Mouse (Mus musculus) ovary, postnatal 14 days (tissue): ENCODE data around the gene Rasa3.

ENCODE experiments used
- DNase-seq: peaks from one replicate; pipeline ENCODE4 v3.0.0; 2022; ENCODE audit warnings: low spot score

Gene Rasa3

DNA sequence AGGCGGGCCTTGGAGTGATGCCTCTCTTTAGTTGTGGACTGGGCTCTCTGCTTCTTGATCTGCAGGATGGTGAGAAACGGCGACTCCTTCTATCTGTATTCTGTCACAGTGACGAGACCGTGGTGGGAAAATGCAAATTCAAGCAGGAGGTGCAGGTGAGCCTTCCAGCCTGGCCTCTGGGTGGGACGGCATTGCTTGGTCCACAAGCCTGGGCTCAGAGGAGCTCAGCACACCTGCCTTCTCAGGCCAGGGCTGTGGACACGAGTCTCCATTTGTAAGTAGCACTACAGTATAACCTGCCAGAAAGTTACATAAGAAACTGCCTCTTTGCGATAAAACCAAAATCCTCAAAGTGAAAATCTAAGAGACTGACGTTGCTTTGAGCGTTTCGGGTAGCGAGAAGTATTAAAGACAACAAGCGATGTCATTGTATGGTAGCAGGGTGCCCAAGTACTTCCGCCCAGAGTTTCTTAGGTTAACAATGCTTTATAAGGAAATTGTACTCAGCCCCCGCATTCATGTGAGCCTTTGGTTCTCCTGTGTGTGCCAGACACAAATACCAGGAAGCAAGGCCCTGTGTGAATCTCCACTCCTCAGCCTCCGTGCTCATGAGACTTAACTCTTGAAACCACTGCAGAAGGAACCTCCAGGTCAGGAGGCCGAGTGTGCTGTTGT is 60.4 kb downstream of the Rasa3 start:
- no peak for DNase-seq

DNA sequence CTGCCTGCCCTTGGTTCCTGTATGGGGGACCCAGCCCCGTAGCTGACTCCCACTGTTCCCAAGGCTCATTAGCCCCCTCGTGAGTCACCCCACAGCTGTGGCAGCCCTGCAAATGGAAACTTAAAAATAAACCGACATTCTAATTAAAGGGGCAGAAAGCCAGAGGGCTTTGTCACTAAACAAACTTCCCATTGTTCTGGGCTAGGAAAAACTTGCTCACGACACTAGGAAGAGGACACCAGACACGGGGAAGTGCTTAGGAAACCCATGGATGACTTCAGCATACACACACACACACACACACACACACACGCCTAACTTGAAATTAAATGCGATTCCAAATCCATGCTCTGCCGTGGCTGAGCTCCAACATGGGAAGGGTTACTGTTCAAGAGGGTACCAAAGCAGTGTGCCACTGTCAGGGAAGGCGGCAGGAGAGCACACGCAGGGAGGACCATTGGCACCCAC is 62.4 kb downstream of the Rasa3 start:
- no peak for DNase-seq

DNA sequence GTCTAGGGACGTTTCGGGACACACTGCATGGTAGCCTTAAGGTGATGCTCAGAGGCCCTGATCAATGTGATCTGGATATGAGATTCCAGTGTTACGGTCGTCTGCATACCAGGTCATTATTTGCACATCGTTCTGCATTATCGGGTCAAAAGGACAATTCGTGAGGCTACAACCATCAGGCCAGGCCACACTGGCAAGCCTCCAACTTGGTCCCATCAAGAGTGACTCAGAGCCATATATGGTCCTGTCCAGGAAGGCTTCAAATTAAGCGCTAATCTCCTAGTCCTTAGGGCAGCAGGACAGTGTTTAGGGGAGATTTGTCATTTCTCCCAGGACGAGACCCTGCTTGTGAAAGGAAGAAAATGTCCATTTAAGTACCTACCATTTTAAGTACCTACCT is 63.3 kb downstream of the Rasa3 start:
- no peak for DNase-seq

DNA sequence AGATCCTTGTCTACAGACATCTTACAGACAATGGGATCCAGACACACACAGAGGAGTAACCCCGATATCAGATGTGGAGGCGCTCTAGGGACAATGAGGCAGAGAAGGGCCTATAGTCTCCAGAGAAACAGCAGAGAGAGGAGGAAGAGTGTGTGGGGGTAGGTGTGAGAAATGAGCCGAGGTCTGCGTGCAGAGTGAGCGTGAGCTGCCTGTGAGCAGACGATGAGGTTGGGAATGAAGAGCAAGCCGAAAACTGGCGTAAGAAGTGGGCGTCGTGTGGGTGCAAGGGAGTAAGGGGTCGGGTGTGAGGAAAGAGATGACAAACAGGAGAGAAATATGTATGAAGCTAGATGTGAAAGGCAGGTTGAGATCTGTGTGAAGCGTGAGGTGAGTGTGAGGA is 65.7 kb downstream of the Rasa3 start:
- no peak for DNase-seq

DNA sequence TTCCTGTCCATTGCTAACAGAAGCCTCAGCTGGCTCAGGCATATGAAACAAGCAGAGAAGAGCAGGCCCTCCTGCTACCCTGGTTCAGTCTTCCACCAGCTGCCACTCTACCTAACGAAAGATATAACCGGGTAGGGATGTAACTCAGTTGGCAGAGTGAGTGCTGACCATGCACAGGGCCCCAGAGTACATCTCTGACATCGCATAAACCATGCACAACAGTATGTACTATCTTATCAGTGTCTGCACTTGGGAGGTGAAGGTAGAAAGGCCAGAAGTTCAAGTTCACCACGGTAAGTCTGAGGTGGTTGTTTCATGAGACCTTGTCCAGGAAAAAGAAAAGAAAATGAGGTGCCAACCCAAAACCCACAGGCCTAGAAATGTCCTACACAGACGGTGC is 67.4 kb downstream of the Rasa3 start:
- no peak for DNase-seq

DNA sequence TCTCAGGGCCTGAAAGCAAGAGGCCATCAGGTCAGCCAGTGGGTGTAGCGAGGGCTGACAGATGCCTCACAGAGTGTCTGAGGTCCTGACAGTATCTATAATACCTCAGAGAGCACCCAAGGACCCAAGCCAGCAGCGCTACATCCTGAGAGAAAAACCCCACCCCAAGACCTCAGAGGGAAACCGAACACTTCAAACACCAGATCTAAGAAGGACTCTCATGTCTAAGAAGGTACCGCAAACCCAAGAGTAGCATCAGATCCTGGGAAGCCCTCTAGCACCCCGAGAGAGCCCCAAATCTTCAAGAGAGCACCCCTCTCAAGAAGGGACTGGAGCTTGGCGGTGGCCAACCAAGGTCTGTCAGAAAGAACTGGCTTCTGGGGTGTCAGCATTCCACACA is 68.5 kb downstream of the Rasa3 start:
- DNase-seq = no peak

DNA sequence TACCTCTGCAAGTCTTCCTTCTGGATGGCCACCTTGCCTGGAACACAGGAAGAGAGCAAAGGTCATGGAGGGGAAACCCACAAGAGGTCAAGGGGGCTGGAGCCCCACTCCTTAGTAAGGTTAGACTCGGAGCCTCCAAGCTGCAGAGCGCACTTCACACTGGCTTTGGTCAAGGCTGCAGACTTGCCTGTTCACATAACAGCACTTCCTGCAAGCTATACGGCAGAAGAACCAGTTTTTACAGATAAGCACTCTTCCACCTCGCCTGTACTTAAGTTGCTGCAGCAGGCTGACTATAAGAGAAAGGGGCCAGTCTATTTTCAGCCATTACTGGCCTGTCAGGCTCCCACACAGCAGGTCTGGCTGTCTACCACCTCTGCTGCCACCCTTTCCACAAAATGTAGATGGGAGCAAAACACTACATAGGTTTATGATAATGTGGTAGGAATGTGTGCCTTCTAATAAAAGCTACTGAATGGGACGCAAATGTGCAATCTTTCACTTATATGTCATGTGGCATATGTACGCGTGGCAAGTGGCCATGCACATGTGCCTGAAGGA is 71.4 kb downstream of the Rasa3 start:
- no peak for DNase-seq

DNA sequence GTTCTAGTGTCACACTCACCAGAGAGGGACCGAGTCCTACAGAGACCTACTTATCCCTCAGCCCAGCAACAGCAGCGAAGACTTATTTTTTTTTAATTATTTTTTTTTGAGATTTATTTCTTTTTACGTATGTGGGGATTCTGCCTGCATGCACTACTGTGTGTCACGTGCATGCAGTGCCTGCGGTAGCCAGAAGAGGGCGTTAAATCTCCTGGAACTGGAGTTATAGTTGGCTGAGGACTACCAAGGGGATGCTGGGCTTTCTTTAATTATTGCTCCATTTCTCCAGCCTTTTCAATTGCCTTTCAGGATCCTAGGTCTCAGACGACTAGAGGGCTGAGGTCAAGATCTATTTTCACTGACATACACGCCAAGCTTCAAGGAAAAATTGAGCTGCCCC is 74.8 kb downstream of the Rasa3 start:
- peak; percentile 22 for DNase-seq

DNA sequence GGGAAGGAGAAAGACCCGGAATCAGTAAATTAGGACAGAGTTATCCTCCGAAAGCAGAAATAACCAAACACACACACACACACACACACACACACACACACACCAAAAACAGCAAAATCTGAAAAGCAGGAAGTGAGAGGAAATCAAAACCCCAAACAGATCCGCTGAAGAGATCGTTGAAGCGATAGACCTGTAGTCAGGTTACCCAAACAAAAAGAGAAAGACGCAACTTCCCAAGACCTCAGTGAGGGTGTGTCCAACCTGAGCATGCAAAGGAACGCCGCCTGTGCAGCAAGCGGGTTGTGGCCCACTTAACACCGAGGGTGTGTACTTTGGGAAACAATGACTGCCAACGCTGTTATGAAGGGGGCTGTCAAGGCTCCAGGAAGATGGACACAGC is 76.2 kb downstream of the Rasa3 start:
- no peak for DNase-seq

DNA sequence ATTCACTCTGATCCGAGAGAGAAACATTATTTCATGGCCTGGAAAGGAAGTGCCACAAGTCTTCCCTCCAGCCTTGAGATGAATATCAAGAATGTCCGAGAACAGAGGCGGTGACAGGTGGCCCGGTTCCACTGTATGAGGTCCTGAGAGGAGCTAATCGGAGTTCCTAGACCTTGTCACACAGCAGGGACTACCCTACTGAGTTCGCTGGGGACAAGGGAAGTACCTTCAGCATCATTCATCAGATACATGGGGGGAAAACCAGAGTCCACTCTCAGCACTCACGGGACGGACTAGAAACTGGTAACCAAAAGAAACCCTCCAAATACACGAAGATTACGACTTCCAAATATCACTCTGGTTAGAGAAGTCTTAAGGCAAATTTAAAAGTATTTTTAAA is 76.7 kb downstream of the Rasa3 start:
- no peak for DNase-seq

DNA sequence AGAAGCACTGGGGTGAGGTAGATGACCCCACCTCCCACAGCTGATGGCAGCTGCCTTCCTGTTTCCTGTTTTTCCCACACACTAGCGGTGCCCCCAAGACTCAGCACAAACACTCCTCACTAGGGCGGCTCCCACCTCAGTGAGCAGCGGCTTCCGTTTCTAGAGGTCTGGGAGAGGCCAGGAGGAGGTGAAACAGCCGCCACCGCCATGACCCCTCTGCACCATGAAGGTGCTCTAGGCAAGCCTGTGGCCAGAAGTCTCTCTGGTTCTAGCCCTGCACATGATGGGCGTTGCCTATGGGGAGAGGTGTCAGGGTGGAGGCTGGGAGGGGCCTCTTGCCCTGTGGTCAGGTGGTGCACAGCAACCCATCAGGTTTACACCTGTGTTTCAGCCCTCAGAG is 77.2 kb downstream of the Rasa3 start:
- DNase-seq = no peak

DNA sequence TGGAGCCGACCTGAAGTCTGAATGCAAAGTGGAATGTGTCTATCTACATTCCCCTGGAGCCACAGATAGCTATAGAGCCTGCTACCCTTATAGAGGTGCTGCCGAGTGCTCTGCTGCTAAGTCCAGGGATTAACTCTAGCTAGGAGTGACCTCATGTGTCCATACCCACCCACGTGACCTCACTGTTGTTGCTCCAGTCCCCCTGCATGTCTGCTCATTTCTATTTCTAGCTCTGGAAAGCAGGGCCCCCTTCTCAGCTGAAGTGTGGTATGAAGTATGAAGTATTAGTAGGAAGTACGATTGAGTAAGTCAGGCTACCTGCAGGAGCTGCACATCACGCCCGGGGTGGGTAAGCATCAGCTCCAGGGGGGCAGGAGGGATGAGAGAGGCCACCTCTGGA is 79.6 kb downstream of the Rasa3 start:
- no peak for DNase-seq

DNA sequence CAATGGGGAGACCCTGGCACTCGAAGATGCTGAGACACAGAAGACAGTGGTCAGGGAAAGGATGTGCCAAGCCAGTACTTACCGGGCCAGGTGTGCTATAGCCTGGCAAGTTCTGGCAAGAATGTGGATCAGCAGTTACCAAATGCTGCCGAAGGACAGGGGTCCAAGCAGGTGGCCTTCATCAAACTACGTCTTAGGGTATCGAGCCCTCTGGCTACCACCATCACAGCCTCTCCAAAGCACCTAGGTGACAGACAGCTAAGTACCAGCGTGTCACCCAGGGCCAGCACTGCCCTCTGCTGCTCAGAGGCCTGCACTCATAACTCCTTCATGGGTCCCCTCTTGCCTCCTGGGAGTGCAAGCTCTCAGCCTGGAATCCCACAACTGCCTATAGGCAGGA is 81.5 kb downstream of the Rasa3 start:
- DNase-seq = no peak

DNA sequence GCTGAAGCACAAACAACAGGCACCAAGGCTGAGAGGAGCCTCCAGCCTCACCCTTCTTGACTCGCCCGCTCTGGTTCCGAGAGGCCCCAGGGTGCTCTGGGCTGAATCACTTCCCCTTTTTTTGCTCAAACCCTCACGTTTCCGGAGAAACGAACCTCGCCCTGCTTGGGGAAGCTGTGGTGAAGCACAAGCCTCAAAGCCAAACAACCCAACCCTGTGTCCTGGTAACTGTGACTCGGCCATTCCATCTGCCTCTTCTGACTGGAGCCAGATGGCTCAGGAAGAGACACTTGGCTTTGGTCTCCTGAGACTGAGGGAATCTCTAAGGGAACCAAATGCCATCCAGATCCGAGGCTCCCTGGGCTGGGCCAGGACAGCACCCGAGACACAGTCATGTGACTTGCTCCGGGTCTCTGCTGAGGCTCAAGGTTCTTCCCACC is 82.5 kb downstream of the Rasa3 start:
- DNase-seq = no peak

DNA sequence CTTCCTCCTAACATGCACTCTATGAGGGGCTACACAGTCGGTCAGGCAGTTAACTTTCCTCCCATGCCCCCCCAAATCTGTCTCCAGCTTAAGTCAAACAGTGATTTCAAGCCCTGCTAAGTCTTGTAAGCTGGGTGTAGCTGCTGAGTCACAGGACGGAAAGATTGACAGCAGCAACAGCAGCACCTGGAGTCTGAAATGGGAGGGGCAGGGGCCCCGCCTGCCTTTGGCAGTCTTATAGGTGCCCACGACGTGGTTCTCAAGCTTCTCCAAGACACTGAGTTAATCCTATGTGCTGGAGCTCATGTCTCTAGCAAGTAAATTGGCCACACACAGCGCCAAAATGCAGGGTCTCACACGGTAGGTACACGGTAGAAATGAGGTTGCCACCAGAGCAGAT is 84.1 kb downstream of the Rasa3 start:
- DNase-seq = no peak

DNA sequence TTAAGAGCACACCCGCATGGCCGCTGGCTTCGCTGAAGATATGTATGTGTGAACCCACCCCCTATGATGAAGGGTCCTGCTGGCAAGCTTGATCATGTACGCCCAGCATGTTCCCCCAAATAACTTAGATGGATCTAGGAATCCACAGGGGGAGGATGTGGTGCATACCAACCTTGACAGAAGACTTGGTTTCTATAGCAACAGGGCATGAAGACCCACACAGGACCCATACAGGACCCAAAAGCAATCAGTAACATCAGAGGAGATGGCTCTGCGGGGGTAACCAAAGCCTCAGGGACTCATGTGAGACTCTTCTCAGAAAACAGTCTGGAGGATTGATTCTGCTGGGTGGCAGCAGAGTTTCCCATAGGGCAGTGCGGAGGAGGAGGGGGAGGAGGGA is 86.2 kb downstream of the Rasa3 start:
- DNase-seq = no peak

DNA sequence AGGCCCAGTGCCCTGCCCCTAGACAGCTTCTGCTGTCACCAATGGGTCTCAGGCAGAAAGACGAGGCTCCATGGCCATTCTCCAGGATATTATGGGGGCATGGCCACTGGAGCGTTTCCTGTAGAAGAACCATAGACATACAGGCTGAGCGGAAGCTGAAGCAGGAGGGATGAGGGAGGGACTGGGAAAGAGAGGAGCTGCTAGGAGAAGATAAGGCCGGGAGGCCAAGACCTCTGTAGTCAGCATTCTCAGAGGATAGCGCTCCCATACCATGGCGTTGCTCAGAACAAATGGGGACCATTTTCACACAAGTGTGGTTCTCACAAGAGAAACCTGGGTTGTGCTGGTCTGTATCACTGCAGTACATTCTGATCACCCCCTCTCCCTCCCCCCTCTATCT is 88.3 kb downstream of the Rasa3 start:
- DNase-seq = no peak

DNA sequence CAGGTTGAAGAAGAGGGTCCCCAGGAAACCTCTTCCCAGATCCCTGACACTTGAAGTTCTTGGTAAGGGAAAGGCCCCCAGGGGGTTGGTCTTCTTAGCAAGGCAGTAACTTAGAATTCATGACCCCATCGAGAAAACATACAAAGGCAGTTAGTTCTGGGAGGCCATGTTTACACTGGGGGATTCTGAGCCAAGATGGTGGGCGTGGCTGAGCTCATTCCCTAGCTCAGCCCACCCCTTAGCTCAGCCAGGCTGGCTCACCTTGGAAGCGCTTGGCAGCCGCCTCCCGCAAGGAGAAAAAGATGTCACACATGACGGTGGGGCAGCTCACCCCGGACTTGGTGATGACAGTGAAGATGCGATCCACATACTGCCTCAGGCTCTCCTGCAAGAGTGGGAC is 92.8 kb downstream of the Rasa3 start:
- DNase-seq = no peak

DNA sequence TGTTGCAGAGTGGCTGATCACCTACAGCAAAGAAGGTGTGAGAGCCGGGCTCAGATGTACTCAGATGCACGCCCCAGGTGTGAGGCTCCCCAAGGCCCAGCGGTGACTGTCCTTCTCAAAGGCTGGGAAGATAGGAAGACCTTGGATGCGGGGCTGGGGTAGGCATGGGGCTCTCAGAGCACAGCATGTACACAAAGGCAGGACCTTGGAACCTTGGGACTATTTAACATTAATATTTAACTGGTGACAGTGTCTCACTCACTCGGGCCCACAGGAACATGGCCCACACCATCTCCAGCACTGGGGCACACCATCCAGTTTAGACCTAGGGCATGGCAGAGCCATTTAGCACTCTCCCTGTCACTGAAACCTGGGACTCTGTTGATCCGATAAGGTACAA is 99.5 kb downstream of the Rasa3 start:
- DNase-seq = no peak

DNA sequence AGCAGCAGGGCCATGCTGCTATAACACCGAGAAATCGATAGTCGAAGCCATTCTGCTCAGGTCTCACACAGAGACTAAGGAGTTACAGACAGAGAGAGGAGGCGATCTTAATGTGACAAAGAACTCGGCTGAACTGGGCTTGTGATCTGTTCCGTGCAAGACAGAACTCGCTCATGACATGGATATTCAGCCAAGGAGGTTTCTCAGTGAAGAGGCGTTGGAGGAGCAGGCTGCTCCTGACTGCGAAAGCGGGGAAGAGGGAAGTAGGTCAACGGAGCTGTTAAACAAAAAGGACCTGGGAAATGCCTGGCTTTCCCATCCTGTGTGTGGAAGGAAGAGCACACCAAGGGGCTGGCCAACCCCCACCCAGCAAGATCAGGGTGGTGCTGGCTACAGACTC is 105.4 kb downstream of the Rasa3 start:
- no peak for DNase-seq

DNA sequence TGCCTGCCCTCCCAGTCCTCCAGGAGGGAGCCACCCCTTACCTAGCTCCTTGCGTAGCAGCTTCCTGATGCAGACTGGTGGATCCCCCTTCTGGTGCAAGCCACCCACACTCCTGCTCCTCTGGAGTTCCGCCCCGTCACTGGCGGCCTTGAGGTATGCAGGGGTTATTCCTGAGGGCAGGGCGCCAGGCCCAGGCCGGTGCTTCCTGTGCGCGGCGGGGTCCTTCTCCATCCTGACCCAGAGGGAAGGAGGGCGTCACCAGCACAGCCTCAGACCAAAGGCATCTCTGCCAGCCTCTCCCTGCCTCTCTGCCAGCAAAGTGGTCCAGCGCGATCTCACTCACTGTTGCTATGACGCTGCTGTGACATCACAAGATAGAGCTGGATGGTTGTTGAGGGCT is 115.3 kb downstream of the Rasa3 start, which contains the start of gene 1700029H14Rik:
1700029H14Rik (minus strand) TSS at position 344 of the 400 bp plus-strand sequence.
- DNase-seq = no peak

DNA sequence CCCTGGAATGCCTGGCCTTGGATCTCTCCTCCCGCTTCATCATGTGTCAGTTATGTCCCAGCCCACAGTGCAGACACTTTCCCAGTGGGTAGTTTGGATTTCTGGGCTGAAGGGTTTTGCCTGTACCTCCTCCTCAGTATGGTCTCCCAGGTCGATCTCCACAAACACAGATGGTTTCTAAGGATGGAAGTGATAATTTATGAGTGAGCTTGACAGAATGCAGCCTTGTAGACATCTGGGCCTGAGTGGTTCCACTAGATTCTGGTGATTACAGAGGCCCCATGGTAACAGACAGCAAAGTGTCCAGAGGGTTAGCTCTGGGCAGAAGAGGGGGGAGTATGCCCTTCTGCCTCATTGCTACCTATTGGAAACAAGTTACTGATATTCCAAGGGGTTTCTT is 119.9 kb downstream of the Rasa3 start:
- DNase-seq = no peak

DNA sequence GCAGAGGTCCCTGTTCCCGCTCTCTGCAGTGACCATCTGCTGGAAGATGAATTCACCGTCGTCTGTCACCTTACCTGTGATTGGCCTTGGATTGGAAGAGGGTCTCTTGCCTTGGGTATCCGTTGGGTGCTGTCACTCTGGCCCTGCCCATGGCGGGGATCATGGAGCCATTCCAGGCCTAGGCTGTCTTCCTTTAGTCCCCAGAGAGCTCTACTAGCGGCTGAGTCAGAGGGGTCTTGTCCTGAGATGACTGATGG is 125.9 kb downstream of the Rasa3 start:
- no peak for DNase-seq
